Mouse (Mus musculus) yolk sac, embryonic 10.5 days (tissue): ENCODE results near the gene Csrnp1.
"Not testable (repeated sequence)": the region's sequence is repeated elsewhere in the genome, so short reads cannot be mapped to it uniquely, and the experiment has no call there.

Experiments used
- DNase-seq: peaks from one replicate; pipeline ENCODE4 v3.0.0-alpha.2; 2017; ENCODE audit warnings: low spot score

Gene Csrnp1

DNA sequence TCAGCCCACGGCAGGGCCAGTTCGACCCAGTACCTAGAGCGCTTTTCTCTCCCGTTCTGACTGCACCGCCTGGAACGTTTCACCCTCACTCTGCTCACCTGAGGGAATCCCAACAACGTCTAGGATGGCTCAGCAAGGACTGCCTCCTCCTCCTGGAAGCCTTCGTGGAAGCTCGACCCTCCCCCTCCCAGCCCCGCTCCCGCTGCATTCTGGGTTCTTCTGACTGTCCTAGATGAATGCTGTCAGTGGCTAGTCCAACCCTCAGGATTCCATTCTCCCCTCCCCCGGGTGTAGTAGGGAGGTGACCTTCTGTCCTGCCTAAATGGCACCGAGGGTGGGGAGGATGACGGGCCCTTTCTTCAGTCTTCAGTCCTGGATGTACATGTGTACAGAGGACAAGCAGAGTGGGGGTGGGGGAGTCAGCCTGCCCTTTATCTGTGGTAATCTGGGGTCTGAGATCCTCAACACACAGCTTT, at the start of gene Csrnp1:
Gene Csrnp1, minus strand, starts transcription at position 123 of the 476 bp plus-strand sequence.
- DNase-seq = peak; percentile 93

DNA sequence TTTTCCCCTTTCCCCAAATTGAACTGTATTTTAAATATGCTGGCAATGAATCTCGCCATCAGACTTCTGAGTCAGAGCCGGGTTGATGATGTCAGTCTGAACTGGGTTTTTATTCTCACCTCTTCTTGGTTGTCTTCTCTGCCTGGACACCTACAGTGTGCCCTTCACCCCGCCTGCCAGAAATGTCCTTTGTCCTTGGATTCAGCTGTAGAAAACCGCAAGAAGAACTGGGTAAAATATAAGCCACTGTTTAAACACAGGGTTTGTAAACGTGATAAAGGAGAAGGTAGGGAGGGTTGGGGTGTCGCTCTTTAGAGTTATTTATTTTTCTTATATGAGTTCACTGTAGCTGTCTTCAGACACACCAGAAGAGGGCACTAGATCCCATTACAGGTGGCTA, 48.3 kb upstream of the Csrnp1 start:
- DNase-seq = peak; percentile 77

DNA sequence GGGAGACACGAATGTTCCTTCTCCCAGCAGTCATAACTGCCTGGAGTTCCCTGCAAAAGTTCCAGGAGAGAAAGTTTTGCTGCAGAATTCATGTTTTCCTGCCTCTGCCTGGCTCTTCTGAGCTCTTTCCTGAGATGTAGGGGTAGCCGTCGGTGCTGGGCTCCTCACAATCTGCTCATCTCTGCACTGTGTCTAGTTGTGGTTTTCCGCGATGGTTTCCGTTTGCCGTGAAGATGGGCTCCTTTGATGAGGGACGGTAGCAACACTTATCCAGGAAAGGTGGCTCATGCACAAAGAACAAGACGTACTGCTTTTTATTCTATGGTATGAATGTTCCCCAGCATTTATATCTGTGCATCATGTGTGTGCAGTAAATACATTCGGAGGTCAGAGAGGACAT, 46.0 kb upstream of the Csrnp1 start:
- DNase-seq = no peak

DNA sequence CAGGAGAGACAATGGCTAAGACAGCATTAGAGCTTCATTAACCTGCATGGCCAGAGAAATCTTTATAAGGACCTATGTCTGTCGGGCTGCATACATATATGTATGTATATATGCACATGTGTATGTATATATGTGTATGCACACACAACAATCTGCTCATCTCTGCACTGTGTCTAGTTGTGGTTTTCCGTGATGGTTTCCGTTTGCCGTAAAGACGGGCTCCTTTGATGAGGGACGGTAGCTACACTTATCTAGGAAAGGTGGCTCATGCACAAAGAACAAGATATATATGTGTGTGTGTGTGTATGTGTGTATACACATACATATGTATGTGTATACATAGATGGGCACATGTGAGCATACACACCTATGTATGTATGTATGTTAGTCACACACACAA, 45.4 kb upstream of the Csrnp1 start:
- DNase-seq = no peak

DNA sequence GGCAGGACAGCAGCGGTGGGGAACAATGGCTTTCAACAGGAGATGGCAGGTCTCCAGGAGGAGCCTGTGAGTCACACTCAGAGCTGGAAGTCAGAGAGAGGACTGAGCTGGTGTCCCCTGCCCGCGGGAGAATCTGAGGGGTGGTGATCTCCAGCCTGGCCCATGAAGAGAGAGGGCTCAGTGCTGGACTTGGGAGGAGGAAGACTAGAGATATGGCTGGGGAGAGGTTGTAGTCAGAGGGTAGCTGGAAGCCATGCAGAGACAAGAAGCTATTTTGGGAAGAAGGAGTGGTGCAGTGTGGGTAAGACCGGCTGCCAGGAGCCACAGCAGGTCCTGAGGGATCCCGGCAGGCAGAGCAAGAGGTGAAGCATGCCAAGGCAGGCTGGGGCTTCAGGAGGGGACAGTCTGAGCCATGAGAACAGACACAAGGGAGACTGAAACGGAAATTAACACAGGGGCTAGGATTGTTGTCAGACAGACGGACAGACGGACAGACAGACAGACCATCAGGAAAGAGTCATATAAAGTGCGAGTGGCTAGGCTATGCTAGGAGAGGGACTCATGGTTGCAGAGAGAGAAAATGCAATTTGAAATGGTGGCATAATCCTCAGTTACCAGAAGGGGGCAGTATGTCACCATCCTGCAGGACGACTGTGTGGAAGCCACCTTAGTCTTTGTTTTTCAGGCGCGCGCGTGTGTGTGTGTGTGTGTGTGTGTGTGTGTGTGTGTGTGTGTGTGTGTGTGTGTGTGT, 43.1 kb upstream of the Csrnp1 start:
- DNase-seq = no peak

DNA sequence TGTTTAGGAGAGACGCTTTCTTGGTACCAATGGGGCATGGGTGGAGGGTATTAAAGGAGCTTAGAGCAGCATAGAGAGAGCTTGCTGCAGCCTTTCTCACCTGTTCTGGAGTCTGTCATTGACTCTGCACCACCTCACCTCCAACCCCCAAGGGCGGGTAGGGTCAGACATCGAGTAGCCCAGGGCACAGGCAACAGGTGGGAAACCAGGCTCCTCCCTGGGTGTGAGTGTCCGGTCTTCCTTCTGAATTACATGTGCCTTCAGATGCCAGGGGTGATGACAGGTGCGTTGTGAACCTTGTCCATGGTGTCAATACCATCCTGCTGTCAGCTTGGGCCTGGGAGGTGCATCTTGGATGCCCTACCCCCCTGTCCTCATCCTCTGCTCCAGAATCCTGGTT, 40.2 kb upstream of the Csrnp1 start:
- no peak for DNase-seq

DNA sequence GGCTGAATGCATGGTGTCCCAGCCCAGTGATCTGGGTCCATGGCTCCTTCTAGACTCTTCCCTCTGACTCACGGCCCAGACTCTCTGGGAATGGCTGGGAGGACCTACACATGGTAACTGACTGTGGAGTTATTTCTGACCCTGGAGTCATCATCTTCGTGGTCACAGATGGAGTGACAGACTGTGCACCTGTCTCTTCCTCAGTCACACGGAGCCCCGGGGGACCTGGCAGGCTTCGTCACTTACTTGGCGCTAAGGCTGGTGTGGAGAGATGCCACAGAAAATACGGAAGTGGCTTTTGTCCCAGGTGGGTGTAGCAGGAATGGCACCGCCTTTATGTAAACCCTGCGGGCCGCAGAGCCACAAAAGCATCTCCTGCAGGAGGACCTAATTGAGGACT, 39.7 kb upstream of the Csrnp1 start:
- no peak for DNase-seq

DNA sequence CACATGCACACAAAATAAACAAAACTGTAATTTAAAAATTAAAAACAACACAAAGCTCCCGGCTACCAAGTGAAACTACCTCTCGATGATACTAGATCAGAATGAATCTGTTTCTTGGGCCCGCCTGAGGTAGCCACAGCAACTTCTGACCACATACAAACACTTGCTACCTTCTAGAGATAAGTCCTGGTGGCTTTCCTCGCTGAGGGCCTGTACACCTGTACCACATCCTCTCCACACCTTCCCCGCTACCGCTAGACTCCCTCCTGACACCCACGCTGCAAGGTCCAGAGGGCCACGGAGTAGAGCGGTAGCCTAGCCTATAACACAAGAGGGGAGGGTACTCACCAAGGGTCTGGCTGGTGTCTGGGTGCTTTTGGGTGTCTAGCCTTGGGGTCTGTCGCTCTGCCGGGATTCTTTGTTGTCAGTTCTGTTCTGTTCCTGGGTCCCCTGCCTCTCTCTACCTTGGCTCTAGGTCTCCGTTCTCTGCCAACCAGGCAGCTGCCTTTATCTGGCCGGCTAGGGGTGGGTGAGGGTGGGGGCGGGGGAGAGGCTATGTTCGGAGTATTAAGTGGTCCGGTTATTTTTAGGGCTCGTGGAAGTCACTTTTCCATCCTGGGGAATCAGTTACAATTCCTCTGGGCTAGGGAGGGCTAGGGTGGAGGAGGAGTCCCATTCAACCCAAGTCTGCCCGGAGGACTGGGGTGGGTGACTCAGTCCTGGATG, 38.8 kb upstream of the Csrnp1 start, which contains the start of gene Xirp1:
Gene Xirp1, minus strand, starts transcription at position 513 of the 726 bp plus-strand sequence.
- DNase-seq = no peak

DNA sequence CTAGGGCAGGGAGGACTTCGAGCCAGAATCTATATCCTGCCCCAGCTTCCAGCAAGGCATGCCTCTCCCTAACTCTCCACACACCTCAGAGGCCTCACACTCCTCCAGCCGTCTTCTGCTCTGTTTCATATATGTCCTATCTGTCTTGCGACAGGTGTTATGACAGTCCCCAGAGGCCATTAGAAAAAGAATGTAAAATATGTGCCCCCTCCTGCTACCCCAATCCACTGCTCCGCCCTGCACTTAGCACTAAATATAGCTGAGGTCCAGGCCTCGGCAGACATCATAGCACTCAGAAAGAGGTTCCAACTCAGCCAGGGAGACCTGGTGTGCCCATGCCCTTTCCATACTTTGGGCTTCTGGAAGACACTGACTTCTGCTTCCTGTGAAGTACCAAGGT, 36.7 kb upstream of the Csrnp1 start:
- no peak for DNase-seq

DNA sequence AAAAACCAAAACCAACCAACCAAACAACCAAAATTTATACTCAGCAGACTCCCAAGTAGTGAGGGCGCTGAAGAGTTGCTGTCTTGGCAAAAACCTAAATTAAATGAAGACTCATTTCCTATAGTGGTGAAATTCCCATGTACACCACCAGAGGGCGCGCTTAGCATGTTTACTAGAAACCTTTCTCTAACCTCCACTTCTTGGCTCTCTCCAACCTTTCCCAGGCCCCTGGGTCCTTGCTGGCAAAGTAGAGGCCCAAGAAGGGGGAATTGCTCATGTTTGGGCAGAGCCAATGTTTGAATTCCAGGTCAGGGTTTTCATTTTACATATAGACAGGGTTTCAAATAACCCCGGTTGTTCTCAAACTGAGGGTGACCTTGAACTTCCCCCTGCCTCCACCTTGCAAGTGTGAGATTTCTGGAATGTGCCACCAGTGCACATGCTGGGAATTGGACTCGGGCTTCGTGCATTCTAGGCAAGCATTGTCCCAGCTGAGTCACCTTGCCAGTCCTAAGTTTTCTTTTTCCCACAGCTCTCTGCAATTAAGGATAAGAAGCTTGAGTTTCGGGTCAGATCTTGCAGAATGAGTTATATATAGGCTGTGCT, 35.9 kb upstream of the Csrnp1 start:
- DNase-seq = no peak

DNA sequence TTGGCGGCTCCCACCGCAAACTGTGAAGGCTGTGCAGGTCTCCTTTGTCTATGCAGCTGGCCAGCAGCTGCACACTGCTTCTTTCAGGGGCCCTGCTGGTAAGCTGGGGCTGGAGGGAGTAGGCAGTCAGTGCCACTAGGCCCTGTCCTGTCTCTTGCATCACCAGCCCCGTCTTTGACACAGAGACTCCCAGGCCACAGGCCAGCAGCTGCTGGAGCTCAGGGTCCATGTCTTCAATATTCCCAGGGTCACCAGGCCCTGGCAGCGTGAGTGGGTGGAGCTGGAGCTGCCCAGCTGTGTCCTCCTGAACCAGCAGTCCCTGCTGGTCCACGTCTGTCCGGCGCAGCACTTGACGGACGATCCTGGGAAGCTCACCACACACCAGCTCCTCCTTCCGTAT, 32.5 kb upstream of the Csrnp1 start:
- no peak for DNase-seq

DNA sequence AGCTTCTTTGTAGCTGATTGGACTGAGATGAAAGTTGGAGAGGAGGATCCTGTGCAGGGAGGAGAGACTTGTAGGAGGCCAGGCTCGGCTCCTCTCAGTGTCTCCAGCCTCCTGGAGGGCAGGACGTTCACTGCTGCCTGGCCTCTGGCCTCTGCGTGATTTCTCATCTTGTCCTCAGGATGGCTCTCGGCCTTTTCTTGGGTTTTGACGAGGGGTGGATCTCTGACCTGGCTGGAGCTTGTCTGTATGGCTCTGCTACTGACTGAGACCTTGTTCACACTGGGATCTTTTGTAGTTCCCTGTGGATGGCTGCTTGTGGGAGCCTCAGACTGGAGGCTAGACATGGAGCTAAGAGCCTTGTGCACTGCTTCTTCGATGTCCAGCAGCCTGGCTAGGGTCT, 30.4 kb upstream of the Csrnp1 start:
- no peak for DNase-seq

DNA sequence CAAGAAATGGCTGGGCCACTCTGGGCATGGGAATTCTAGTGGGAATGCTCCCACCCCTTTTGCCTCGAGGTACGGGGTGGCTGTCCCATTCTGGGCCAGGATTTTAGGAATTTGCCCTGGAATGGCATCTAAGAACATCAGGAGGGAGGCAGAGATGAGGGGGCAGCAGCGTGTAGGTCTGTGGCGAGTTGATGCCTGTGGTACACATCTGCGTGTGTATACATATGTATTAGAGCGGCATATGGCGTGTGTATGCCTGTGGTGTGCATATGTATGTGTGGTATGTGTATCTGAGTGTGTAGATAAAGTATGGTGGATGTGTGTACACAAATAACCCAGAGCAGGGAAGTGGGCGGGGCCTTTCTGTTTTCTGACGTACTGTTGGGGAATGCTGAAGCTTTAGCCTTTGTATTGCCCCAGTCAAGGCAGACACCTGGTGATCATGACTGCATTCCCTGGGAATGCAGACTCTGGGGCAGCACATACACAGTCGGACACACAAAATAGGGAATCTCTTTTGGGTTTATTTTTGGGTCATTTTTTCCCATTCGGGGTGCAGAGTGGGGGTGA, 28.9 kb upstream of the Csrnp1 start:
- DNase-seq = no peak

DNA sequence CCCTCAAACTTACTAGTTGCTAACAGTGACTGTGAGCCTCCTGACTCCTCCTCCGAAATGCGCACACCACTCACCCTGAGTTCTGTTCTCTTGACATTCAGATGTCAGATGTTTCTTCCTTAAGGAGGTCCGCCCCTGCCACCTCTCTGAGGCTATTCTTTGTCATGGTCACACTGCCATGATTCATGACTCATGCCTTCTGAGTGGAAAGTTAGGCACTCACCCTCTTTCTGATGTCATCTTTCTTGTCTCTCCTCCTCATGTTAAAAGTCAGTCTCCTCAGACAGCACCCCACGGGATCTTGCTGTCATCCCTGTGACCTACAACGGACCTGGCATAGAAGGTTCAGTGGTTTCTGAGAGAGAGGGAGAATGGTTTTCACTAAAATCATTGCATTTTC, 28.3 kb upstream of the Csrnp1 start:
- no peak for DNase-seq

DNA sequence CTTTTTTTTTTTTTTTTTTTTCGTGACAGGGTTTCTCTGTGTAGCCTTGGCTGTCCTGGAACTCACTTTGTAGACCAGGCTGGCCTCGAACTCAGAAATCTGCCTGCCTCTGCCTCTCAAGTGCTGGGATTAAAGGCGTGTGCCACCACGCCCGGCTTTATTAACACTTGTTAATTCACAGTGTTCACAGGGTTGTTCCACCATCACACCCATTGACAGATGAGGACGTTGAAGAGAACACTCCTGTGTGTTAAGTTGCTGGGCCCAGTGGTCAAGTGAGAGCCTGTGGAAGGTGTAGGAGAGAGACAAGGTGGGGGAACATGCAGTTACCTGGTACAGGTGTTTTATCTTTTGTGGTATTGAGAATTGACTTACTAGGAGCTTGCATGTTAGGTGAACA, 27.7 kb upstream of the Csrnp1 start:
- not testable (repeated sequence) for DNase-seq

DNA sequence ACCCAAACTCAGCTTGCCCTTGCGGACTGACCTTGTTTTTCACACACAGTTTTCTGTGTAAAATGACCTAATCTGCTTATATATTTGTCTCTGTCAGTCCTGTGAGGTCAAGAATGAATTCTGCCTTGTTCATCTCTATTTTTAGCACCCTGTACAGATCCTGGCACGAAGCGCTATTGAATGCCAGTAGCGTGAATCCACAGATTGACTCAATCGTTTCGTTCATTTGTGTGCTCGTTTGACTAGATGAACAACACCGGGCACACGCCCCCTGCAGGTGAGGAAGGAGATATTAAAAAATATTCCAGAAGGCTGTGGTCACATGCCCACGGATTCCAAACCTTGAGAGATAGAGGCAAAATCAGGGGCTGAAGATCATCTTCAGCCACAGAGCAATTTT, 27.1 kb upstream of the Csrnp1 start:
- DNase-seq = no peak

DNA sequence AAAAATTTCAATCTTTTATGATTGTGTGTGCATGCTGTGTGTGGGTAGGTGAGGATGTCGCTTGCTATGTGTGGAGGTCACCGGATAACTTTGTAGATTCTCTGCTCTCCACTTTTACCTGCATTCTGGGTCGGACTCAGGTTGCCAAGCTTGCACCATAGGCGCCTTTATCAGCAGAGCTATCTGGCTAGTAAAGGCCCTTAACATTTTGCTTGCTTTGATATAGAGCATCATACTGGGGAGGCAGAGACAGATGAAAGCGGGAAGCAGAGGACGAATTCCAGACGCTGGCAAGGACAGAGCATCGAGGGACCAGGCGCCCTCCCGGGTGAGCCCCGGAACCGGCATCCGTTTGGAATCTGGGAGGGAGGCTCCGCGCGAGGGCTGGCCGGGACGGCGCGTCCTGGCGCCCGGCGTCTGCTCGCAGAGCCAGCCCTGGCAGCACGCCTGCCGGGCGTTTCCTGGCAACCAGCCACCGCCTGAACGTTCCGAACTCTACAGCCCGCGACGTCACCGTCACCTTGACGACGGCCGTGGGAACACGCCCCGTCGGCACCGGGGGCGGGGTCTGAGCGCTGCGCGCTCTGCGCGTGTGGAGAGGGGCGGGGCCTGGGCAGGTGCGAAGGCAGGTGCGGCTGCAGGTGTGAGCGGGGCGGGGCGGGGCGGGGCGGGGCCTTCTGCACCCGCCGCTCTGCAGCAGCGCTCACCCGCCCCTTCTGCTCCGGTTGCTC, 26.5 kb upstream of the Csrnp1 start:
- peak; percentile 94 for DNase-seq

DNA sequence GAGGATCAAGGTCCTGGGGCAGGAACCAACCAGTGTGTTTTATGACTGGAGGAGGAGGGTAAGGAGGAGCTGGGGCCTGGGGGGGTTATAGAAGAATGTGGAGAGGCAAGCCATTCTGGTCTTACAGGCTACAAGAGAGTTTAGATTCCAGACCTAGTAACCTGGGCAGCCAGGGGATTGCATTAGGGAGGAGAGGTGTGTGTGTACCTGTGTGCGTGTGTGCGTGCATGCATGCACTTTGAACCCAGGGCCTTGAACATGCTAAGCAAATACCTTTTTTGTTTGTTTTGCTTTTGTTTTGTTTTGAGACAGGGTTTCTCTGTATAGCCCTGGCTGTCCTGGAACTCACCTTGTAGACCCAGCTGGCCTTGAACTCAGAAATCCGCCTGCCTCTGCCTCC, 25.4 kb upstream of the Csrnp1 start:
- no peak for DNase-seq

DNA sequence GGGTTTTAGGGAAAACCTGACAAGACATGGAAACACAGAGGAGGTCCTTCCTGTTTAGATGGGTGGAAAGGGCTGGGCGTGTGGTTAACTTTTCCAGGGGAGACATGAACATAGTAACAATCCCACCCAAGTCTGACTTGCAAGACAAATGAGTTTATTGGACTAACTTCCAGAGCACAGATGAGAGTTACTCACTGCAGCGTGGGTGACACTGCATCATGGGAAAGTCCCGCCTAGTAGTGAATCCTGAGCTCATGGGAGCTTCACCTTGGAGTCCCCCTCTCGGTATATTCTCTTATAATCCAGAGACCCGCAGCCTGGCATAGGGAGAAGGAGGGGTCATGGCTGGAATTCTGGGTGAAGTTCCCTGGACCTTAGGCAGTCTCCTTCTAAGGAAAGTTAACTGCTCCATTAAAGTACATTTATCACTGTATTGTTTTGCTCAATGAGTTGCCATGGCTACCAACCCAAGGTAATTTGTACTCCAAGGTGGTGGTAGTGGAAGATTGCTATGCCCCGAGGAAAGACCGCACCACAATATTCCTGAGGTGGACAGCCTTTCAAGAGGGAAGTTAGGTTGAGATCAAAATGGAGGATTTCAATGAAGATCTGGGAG, 24.9 kb upstream of the Csrnp1 start:
- no peak for DNase-seq

DNA sequence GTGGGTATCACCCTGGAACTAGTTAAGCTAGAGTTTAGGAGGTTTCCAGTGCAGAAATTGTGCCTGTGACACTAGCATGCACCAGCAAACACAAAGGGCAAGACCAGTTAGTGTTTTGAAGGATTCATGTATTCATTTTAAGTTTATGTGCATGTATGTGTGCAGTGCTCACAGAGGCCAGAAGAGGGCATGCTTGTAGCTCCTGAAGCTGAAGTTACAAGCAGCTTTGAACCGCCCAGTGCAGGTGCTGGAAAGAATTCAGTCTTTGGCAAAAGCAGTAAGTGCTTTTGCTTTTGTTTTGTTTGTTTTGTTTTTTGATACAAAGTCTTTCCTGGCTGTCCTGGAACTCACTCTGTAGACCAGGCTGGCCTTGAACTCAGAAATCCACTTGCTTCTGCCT, 23.4 kb upstream of the Csrnp1 start:
- no peak for DNase-seq

DNA sequence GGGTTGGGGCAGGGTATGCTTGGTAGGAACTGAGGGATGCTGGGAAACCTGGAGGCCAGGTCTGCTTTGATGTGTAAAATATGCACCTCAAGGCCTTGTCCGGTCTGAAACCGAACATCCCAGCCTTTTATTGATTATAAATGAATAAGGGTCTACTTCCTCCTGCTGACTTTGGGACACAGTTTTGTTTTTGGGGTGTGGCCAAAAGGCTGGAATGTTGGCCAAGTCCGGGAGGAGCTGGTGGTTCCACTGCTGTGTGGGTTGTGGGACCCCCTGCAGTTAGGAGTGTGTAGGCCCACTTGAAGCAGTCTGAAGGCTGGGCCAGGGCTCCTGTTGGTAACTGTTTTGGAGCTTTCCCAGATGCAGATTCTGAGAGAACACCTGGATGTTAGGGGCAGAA, 21.5 kb upstream of the Csrnp1 start:
- DNase-seq = no peak

DNA sequence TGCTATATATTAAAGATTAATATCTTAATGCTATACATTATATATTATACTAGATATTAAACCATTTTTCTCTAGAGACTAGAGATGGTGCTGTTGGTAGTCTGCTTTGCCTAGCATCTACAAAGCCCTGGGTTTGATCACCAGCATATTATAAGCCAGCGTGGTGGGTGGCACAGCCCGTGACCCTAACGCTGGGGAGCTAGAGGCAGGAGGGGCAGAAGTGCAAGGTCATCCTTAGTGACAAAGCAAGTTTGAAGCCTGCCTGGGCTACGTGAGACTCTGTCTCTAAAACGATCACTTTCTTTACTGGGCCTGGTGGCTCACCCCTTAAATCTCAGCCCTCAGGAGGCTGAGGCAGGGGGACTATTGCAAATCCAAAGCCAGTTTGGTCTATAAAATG, 18.4 kb upstream of the Csrnp1 start:
- DNase-seq = no peak
